Mouse (Mus musculus): Measurements from ENCODE around the gene Phkb. TPM values are rescaled to one million over a fixed set of nuclear protein-coding genes. Genes with fewer than 3 reads are reported as not detected.
A peak's percentile ranks its signal among the peaks of the same experiment; 100 is the strongest.
"Not testable (repeated sequence)": the region's sequence is repeated elsewhere in the genome, so short reads cannot be mapped to it uniquely, and the experiment has no call there.

Gene Phkb
- 19.4 TPM in 2 replicates for polyA plus RNA-seq (2016; fragmentation: Nextera tagmentation; extraction: Ambion mirVana)

DNA sequence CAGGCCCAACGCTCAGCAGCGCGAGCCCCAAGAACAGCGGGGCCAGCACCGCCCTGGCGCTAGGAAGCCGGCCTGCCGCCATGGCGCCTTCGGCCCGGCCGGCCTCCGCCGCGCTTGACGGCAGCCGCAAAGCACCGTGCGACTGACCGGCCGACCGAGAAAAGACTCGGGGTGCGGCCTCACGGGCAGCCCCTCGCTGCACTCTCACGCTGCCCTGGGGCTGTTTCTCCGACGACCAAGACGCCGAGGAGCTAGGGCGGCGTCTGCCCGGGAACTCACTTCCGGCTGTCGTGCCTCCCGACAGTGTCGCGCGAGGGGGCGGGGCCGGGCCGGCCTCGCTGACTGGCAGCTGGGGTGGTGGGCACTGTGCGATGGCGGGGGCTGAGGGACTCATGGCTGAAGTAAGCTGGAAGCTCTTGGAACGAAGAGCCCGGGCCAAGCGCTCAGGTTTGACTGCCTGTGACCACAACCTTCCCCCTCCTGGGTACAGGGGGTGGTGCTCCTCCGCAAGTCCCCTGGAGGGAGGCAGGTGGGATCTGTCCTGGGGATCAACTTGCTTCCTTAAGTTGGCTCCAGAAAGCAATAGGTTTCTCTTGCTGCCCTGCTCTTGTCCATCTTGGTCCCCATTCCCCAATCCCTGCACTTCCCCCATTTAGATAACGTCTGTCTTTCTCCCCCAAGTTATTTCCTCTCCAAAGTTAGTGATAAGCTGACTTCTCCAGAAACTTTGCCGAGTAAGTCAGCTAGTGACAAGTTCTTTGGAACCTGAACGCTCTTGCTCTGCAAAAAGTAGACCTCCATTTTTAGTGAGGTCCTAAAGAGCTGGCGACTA, at the start of gene Phkb, which contains the start of gene Itfg1:
Gene Phkb (plus strand): TSS at position 303 of the 832 bp plus-strand sequence.
Gene Itfg1 (minus strand): TSS at position 265 of the 832 bp plus-strand sequence.
- H3K27me3 ChIP-seq (replicated peaks), result no peaks in the 10 kb centered on the region
- no peaks in the 10 kb centered on the region for H3K9me3 ChIP-seq (replicated peaks)
- H3K4me3 ChIP-seq, result peak within 1 kb of the TSS; percentile 86
- H3K4me2 ChIP-seq, result peak within 1 kb of the TSS; percentile 84
- H3K36me3 ChIP-seq, result peaks cover 11% of the 10 kb centered on the region
- peak; percentile 90 for ATAC-seq
- WGBS (ENCODE audit: insufficient replicate concordance), result under 1% methylated on average over 44 of the region's 54 CpGs
- H3K4me1 ChIP-seq, result peaks cover 22% of the 10 kb centered on the region
- H3K27ac ChIP-seq, result peak within 1 kb of the TSS; percentile 97
- peak within 1 kb of the TSS; percentile 92 for H3K9ac ChIP-seq

DNA sequence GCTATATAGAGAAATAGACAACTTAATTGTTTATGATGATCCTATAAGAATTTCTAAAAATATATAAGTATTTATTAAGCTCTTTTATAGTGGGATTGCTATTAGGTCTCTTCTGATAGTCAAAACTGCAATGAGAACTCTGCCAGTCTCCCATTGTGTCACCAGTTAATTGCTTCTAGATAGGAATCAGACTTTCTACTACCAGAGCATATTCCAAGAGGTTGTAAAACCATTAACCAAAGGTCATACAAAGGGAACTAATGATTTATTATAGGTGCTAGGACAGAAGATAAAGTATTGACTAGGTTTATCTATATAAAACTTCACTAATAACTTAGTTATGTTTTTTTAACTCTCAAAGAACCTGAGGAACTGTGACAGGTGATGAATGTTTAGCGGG, 44.4 kb upstream of the Phkb start:
- H3K4me3 ChIP-seq; H3K4me2 ChIP-seq; H3K9me3 ChIP-seq (replicated peaks); H3K27me3 ChIP-seq (replicated peaks); ATAC-seq; H3K9ac ChIP-seq; H3K27ac ChIP-seq: not testable (repeated sequence)
- 93% methylated on average over 1 of the region's 1 CpGs for WGBS (ENCODE audit: insufficient replicate concordance)
- Histone ChIP-seq H3K36me3 (peaks cover 14% of the 10 kb centered on the region), H3K4me1 (peaks cover 12% of the 10 kb centered on the region)

DNA sequence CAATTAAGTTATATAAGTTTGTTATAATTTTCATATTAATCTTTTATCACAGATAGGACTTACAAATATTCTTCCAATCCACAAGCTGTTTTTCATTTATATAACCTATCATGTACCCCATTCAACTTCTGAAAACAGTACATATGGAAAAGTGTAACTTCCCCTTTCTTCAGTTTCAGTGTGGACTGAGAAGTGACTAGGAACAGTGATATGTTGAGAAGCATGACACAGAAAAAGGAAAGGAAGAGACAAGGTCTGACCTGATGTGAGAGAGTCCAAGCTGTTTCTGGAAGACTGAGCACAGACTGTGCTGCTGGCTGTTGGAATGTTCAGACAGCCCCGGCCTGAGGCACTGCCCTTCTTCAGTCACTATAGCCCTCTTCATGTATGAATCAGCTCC, 40.6 kb upstream of the Phkb start:
- no peak overlapping the region for H3K4me3 ChIP-seq
- H3K27ac ChIP-seq, result no peak overlapping the region
- H3K27me3 ChIP-seq (replicated peaks), result no peaks in the 10 kb centered on the region
- ATAC-seq, result no peak
- H3K9me3 ChIP-seq (replicated peaks), result no peaks in the 10 kb centered on the region
- no peak overlapping the region for H3K9ac ChIP-seq
- WGBS (ENCODE audit: insufficient replicate concordance), result 86% methylated on average over 1 of the region's 1 CpGs
- H3K4me2 ChIP-seq, result no peak overlapping the region
- H3K36me3 ChIP-seq, result peaks cover 11% of the 10 kb centered on the region
- H3K4me1 ChIP-seq, result peaks cover 21% of the 10 kb centered on the region

DNA sequence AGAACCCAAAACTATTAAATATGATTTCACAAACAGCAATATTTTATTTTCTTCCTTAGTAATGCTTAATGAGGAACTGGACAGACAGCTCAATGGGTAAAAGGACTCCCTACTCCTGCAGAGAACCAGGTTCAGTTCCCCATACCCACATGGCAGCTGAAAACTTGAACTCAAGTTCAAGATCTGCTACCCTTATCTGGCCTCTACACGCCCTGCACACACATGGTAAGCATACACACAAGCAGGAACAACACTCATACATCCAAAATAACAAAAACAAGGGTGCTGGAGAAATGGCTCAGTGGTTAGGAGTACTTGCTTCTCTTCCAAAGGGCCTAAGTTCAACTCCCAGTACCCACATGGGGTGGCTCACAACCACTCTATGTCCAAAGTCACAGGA, 39.4 kb upstream of the Phkb start:
- 32% methylated on average over 1 of the region's 1 CpGs for WGBS (ENCODE audit: insufficient replicate concordance)
- Histone ChIP-seq H3K4me2 (no peak overlapping the region), H3K4me3 (no peak overlapping the region), H3K36me3 (peaks cover 11% of the 10 kb centered on the region), H3K27me3 (replicated peaks) (no peaks in the 10 kb centered on the region), H3K27ac (no peak overlapping the region), H3K4me1 (peaks cover 21% of the 10 kb centered on the region), H3K9me3 (replicated peaks) (no peaks in the 10 kb centered on the region), H3K9ac (no peak overlapping the region)
- peak; percentile 49; the same call in 1 of the 2 replicates for ATAC-seq

DNA sequence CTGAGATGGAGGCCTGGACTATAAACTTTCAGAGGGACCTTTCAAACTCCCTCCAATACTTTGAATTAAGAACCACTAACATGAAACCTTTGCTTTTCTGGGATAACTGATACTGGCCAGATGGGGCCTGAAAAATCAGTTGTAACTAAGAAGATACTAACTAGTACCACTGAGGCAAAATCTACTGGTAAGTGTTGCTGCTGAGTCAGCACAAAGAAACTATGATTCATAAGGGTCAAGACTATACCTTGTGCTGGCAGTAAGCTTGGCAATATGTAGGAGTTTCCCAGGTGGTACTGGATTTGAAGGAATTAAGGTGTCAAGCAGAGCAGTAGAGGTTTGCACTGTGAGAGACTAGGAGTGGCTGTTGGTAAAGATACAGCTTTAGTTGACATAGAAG, 27.1 kb upstream of the Phkb start:
- no peaks in the 10 kb centered on the region for H3K4me1 ChIP-seq
- H3K9me3 ChIP-seq (replicated peaks), result no peaks in the 10 kb centered on the region
- no peak overlapping the region for H3K4me2 ChIP-seq
- H3K36me3 ChIP-seq, result peaks cover 6% of the 10 kb centered on the region; the same call in 1 of the 2 replicates
- no peak for ATAC-seq
- H3K4me3 ChIP-seq, result no peak overlapping the region
- H3K9ac ChIP-seq, result no peak overlapping the region
- H3K27ac ChIP-seq, result no peak overlapping the region
- H3K27me3 ChIP-seq (replicated peaks), result no peaks in the 10 kb centered on the region

DNA sequence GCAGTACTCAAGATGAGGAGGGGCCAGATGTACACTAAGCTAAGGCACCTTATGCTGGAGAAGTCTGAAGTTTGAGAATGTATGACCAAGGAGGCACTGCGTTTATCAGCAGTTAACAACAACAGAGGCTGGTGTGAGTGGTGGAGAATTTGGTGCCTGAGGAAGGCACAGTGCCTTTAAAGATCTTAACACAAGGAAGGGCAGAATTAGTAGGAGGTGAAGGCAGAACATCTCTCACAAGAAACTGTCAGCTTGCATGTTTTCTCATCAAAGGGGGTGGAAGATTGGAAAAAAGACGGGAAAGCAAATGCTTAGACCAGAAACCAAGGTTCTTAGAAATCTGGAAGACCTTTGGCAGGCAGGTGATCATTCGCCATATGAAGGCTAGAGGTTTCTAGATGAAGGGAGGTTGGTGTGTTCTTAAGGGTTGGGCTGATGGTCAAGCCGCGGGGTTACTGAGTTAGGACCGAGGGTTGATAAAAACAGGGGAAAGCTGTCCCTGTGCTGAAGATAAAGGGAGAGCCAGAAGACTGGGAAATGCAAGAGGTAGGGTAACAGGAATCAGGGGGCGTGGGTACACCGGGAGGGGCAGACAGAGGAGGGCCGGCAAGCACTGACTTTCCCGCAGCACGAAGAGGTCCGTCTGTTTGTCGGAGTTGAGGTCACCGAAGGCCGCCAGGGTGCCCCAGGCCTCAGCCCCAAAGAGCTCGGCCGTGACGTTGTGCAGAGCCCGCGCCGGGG, 673 bp upstream of the Phkb start:
- Histone ChIP-seq H3K4me3 (peak overlapping the region; percentile 86), H3K9me3 (replicated peaks) (no peaks in the 10 kb centered on the region), H3K27ac (peak overlapping the region; percentile 97), H3K36me3 (peaks cover 16% of the 10 kb centered on the region), H3K4me1 (peaks cover 22% of the 10 kb centered on the region), H3K27me3 (replicated peaks) (no peaks in the 10 kb centered on the region), H3K9ac (peak overlapping the region; percentile 92), H3K4me2 (peak overlapping the region; percentile 84)
- WGBS (ENCODE audit: insufficient replicate concordance), result under 1% methylated on average over 21 of the region's 21 CpGs
- ATAC-seq, result no peak

DNA sequence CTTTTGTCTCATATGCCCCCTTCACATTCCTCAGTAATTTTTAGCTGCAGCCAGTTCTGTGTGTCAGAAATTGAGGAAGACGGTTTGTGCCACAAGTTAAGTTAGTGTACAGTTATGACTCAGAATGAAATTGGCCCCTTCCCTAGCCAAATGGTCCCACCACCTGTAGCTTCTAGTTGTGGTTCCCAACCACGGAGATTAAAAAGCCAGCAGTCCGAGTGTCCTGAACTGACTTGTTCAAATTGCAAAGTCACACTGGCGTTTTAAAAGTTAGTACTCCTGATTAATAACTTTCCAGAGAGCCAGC, 683 bp downstream of the Phkb start:
- 3% methylated on average over 4 of the region's 4 CpGs for WGBS (ENCODE audit: insufficient replicate concordance)
- ATAC-seq, result no peak
- Histone ChIP-seq H3K9ac (peak overlapping the region; percentile 92), H3K4me3 (peak overlapping the region; percentile 86), H3K4me1 (peaks cover 22% of the 10 kb centered on the region), H3K27me3 (replicated peaks) (no peaks in the 10 kb centered on the region), H3K27ac (peak overlapping the region; percentile 97), H3K4me2 (peak overlapping the region; percentile 84), H3K9me3 (replicated peaks) (no peaks in the 10 kb centered on the region), H3K36me3 (peaks cover 10% of the 10 kb centered on the region)

DNA sequence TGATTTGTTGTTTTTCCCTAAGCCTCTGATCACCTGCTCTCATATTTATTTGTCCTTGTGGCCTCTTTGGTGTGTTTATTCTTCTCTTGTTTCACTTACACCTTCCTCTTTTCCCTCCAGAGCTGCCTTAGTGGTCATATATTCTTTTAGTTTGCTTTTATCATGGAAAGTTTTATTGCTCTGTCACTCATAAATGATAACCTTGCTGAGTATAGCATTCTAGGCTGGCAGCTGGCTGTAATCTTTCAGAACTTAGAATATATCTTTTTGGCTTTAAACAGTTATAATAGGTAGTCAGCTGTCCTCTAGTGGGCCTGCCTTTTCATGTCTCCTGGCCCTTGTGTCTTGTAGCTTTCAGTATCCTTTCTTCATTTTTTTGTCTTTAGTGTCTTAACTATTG, 5.1 kb downstream of the Phkb start:
- no peak overlapping the region for H3K4me2 ChIP-seq
- ATAC-seq, result no peak
- H3K4me1 ChIP-seq, result peaks cover 10% of the 10 kb centered on the region
- no peaks in the 10 kb centered on the region for H3K9me3 ChIP-seq (replicated peaks)
- H3K36me3 ChIP-seq, result peaks cover 5% of the 10 kb centered on the region; the same call in 1 of the 2 replicates
- no peak overlapping the region for H3K27ac ChIP-seq
- H3K9ac ChIP-seq, result no peak overlapping the region
- no peaks in the 10 kb centered on the region for H3K27me3 ChIP-seq (replicated peaks)
- no peak overlapping the region for H3K4me3 ChIP-seq

DNA sequence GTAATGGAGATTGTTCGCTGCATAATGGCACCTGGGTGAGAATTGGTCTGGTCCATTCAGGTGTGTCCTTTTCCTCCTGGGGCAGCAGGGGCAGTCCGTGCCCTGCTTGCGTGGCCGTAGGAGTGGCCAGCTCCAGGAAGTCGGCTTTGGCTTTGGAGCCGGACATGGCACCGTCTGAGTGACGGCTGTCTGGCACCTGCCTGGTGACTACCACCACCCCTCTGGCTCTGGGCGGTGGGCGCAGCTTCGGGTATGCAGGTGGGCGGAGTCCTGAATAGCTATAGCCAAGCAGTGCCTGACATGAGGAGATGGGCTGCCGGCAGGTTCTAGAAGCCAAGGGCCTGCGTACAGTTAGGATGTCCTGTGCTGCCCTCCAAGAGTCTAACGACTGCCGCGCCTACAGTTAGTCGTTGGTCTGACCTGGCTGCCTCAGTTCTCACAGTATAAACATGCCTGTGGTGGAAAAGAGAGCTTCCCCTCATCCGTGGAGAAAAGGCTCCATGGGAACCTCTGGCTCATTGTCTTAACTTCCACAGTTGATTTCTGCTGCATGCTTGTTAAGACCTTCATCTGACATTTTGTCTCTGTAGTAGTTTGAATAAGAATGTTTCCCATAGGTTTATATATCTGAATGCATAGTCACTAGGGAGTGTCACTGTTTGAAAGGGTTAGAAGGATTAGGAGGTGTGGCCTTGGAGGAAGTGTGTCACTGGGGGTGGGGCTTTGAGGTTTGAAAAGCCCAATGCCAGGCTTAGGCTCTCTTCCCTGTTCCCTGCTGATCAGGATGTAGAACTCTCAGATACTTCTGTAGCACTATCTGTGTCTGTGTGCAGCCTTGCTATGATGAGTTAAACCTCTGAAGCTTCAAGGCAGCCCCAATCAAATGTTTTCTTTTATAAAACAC, 13.7 kb downstream of the Phkb start:
- peak; percentile 68; the same call in 1 of the 2 replicates for ATAC-seq

DNA sequence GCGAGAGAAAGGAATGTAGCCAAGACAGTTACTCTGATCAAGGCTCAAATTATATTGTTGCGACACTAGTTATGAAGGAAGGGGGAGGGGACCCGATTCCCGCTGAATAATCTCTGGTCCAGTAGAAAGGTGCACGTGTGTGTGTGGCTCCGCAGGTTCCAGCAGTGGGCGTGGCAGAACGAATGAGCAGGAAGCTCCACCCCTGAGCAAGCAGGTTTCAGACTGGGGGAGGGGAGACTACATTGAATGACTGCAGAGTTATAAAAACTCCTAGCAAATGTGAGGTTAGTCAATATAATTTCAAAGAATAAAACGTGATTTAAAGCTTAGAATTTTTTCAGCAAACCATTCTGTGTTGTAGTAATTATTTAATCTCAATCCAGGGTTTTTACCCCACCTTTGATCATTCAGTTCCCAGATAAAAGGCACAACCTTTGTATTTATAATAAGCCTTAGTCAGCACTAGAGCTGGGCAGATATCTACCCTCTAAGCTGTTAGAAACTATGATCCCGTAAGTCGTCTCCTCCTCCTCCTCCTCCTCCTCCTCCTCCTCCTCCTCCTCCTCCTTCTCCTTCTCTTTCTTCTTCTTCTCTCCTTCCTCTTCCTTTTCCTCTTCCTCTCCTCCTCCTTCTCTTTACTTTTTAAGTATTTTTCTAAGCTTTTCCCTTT, 16.6 kb downstream of the Phkb start:
- 0 out of 2 replicates have a peak, but pooled peaks have one; percentile 51 for ATAC-seq
- Histone ChIP-seq H3K36me3 (peaks cover 18% of the 10 kb centered on the region), H3K4me2 (peak overlapping the region; percentile 31), H3K4me1 (peaks cover 20% of the 10 kb centered on the region)
- H3K9ac ChIP-seq; H3K9me3 ChIP-seq (replicated peaks); H3K4me3 ChIP-seq; H3K27me3 ChIP-seq (replicated peaks); H3K27ac ChIP-seq: not testable (repeated sequence)
- WGBS (ENCODE audit: insufficient replicate concordance), result 32% methylated on average over 11 of the region's 11 CpGs

More for the DNA sequence above, 13.7 kb downstream of the Phkb start:
- Histone ChIP-seq H3K27me3 (replicated peaks) (no peaks in the 10 kb centered on the region), H3K36me3 (peaks cover 18% of the 10 kb centered on the region), H3K9me3 (replicated peaks) (no peaks in the 10 kb centered on the region), H3K27ac (no peak overlapping the region), H3K4me2 (no peak overlapping the region), H3K4me3 (no peak overlapping the region), H3K4me1 (peaks cover 20% of the 10 kb centered on the region), H3K9ac (no peak overlapping the region)
- WGBS (ENCODE audit: insufficient replicate concordance), result 85% methylated on average over 19 of the region's 19 CpGs

DNA sequence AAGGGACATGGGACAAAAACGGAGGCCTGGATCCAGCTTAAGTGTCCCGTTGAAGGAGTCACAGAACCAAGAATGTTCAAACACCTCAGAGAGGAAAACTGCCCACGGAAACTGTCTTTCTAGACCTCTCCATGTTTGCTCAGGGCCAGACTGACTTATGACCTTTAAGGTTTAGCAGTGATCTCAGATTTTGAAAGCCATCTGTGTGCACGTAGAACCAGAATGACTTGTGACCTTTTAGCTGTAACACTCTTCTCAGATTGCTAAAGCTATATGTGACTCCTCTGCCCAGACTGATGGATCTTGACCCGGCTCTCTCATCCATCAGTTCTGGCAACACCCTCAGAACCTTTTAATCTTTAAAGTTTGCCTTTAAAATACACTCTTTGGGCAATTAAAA, 19.9 kb downstream of the Phkb start:
- no peaks in the 10 kb centered on the region for H3K9me3 ChIP-seq (replicated peaks)
- H3K27ac ChIP-seq, result no peak overlapping the region
- no peaks in the 10 kb centered on the region for H3K36me3 ChIP-seq
- peaks cover 7% of the 10 kb centered on the region for H3K4me1 ChIP-seq
- H3K4me3 ChIP-seq, result no peak overlapping the region
- 79% methylated on average over 5 of the region's 5 CpGs for WGBS (ENCODE audit: insufficient replicate concordance)
- no peak overlapping the region for H3K4me2 ChIP-seq
- no peak overlapping the region for H3K9ac ChIP-seq
- no peaks in the 10 kb centered on the region for H3K27me3 ChIP-seq (replicated peaks)
- no peak for ATAC-seq
